Mouse (Mus musculus): ENCODE results near the gene H2afy2. TPM values are rescaled to one million over a fixed set of nuclear protein-coding genes. Genes with fewer than 3 reads are reported as not detected.
A peak's percentile ranks its signal among the peaks of the same experiment; 100 is the strongest.

The H2afy2 gene
- total and polyA plus RNA-seq, 3 experiments: 0.20 TPM; not detected in 2

DNA sequence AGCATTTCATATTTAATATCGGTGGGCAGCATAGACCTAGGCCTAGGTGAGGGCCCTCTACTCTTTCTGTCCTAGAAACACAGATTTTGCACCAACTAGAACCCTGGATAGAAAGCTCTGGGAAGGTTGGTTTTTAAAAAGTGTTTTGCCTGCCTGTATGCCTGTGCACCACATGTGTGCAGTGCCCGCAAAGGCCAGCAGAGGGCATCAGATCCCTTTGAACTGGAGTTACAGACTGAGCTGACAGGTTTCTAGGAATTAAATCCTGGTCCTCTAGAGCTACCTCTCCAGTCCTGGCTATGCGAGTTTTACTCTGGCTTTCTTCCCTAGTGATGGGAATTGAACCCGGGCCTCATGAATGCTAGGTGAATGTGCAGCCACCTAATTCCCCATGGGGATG lies 38.8 kb downstream of the H2afy2 start:
- no peaks in the 10 kb centered on the region for H3K79me2 ChIP-seq (replicated peaks; ENCODE audit: control insufficient read depth, extremely low read depth, insufficient read depth, poor library complexity, severe bottlenecking)
- no peak overlapping the region for H3K27ac ChIP-seq (ENCODE audit: insufficient read depth, low read depth)
- TF ChIP-seq E2F4 (IDR thresholded peaks at IDR 0.05; ENCODE audit: insufficient replicate concordance, low read depth, low read length) (no peak), MEF2A (IDR thresholded peaks at IDR 0.05; ENCODE audit: borderline replicate concordance, low read depth, low read length) (no peak), MYC (IDR thresholded peaks at IDR 0.05; ENCODE audit: low read depth, low read length) (no peak), SIN3A (IDR thresholded peaks at IDR 0.05; ENCODE audit: low read length) (no peak), JUN (IDR thresholded peaks at IDR 0.05; ENCODE audit: insufficient read depth, low read depth, low read length) (no peak), MXI1 (IDR thresholded peaks at IDR 0.05; ENCODE audit: low read depth, low read length) (no peak), CHD2 (IDR thresholded peaks at IDR 0.05; ENCODE audit: low read length) (no peak), PAX5 (IDR thresholded peaks at IDR 0.05; ENCODE audit: low read length) (no peak), POLR2AphosphoS2 (IDR thresholded peaks at IDR 0.05; ENCODE audit: low read depth, low read length) (no peak), KAT2A (IDR thresholded peaks at IDR 0.05; ENCODE audit: insufficient replicate concordance, low read length) (no peak), RCOR1 (conservative IDR thresholded peaks at IDR 0.05; ENCODE audit: low read depth, low read length) (no peak), POLR2A (IDR thresholded peaks at IDR 0.05; ENCODE audit: low read depth, low read length) (no peak), CTCF (conservative IDR thresholded peaks at IDR 0.05 in 1 of 2, IDR thresholded peaks at IDR 0.05 in 1 of 2; ENCODE audit: low read depth in 2 of 2, low read length in 2 of 2) (peak; percentile 44 to 64; a peak in 3 of 4 replicates), ELF1 (IDR thresholded peaks at IDR 0.05; ENCODE audit: low read depth, low read length) (no peak), ZNF384 (IDR thresholded peaks at IDR 0.05; ENCODE audit: low read depth, low read length) (no peak), HCFC1 (IDR thresholded peaks at IDR 0.05; ENCODE audit: low read depth, low read length) (no peak), NRF1 (IDR thresholded peaks at IDR 0.05; ENCODE audit: low read depth, low read length) (no peak), JUND (conservative IDR thresholded peaks at IDR 0.05; ENCODE audit: low read depth, low read length) (no peak), SMC3 (IDR thresholded peaks at IDR 0.05; ENCODE audit: low read depth, low read length) (peak; percentile 44), TBP (conservative IDR thresholded peaks at IDR 0.05; ENCODE audit: low read depth, low read length) (no peak), MAFK (IDR thresholded peaks at IDR 0.05; ENCODE audit: insufficient replicate concordance, low read length) (no peak), MAZ (IDR thresholded peaks at IDR 0.05; ENCODE audit: low read depth, low read length) (no peak), USF2 (conservative IDR thresholded peaks at IDR 0.05; ENCODE audit: low read depth, low read length) (no peak), RAD21 (IDR thresholded peaks at IDR 0.05; ENCODE audit: low read depth, low read length) (peak; percentile 58), USF1 (IDR thresholded peaks at IDR 0.05; ENCODE audit: low read depth, low read length) (no peak)
- no peaks in the 10 kb centered on the region for H3K36me3 ChIP-seq (replicated peaks in 1 of 2; ENCODE audit: control insufficient read depth in 1 of 2, insufficient read depth in 1 of 2, low read length in 1 of 2)
- H3K4me3 ChIP-seq (replicated peaks in 1 of 3; ENCODE audit: low read depth in 2 of 3, low read length in 2 of 3, poor library complexity in 1 of 3): no peak overlapping the region
- H3K27me3 ChIP-seq (replicated peaks): peaks cover 4% of the 10 kb centered on the region
- H3K9ac ChIP-seq (ENCODE audit: insufficient read depth, low read depth): no peak overlapping the region
- dilution Hi-C loops (cut with MboI; ENCODE audit: extremely low pct_ligation_motif_present, extremely low pct_unique_long_range_greater_than_20kb, low sequenced_read_pairs): no loop called here
- no peak overlapping the region for H3K4me2 ChIP-seq (ENCODE audit: insufficient read depth, low read depth, poor library complexity, severe bottlenecking)
- peaks cover 4 to 14% of the 10 kb centered on the region in 2 experiments for H3K4me1 ChIP-seq (ENCODE audit: control insufficient read depth in 1 of 2, insufficient read depth in 2 of 2)
- peaks cover 9% of the 10 kb centered on the region for H3K9me3 ChIP-seq (replicated peaks; ENCODE audit: low read length)
- in situ Hi-C loops (cut with MboI; ENCODE audit: low pct_ligation_motif_present, low pct_unique_long_range_greater_than_20kb, low sequenced_read_pairs): no loop called here
- DNase-seq (ENCODE audit: extremely low read depth): peak; percentile 29

All from CH12.LX (cell line).